Mouse (Mus musculus) hematopoietic stem cell, adult 5-6 weeks (primary cell): ENCODE data around the gene Scamp3. TPM values are rescaled to one million over a fixed set of nuclear protein-coding genes. Genes with fewer than 3 reads are reported as not detected.

Source experiments
- ATAC-seq, 2 experiments: fragments of 125-278 bp in 1 of 2; replicated peaks in 1 of 2; 2 replicates each; pipeline ENCODE4 v1.8.0; 2016 to 2017; ENCODE audit warnings: inconsistent platforms in 2 of 2, mild to moderate bottlenecking in 2 of 2, moderate number of reproducible peaks in 2 of 2, low read depth in 1 of 2, moderate TSS enrichment in 1 of 2; ENCODE audit not compliant: low FRiP score in 2 of 2, poor library complexity in 2 of 2, severe bottlenecking in 2 of 2, insufficient read depth in 1 of 2, low TSS enrichment in 1 of 2
- total RNA-seq: library from RNA; stranded (forward); fragments of 172-1452, 232-1000 nt; gene quantifications from 2 replicates; pipeline ENCODE4 v1.2.3, GENCODE M21; 2017

Gene Scamp3
- total RNA-seq, 1 experiment from 2014 or later = 23.8 TPM

DNA sequence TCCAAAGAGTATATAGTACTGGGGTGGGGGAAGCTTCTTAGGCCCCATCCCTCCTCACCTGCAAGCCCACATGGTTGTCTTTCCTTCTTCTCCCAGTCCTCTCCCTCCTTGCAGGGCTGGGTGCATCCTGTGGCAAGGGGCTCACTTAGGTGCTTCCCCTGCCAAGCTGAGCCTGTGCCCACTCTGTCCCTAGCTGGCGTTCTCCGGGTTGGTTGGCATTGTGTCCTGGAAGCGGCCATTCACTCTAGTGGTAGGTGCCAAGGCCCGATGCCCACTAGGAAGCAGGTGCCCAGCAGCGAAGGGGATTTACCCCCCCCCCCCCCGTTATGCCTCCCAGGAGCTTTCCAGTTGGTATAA lies 6.7 kb downstream of the Scamp3 start:
- ATAC-seq = no peak

GRCm38 (mm10) chr3:89187197-89187596 lies 9.9 kb downstream of the Scamp3 start:
- no peak for ATAC-seq

- no peak for ATAC-seq
Measured at GRCm38 (mm10) chr3:89187690-89188477, 10.6 kb downstream of the Scamp3 start.

- no peak for ATAC-seq
Measured at GRCm38 (mm10) chr3:89188478-89188875, 11.2 kb downstream of the Scamp3 start.

GRCm38 (mm10) chr3:89190436-89190835 lies 13.2 kb downstream of the Scamp3 start:
- ATAC-seq = no peak

DNA sequence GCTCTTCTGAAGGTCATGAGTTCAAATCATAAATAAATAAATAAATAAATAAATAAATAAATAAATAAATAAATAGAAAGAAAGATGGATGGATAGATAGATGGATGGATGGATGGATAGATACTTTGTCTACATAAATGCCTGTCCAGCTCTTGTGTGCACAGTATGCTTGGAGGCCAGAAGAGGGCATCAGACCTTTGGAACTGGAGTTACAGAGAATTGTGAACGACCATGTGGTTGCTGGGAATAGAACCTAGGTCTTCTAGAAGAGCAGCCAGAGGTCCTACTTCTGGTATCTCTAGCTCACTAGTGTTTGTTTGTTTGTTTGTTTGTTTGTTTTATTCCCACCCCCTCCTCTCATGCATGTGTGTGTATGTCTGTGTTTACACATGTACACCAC lies 16.1 kb downstream of the Scamp3 start:
- ATAC-seq = no peak

- ATAC-seq = 0 out of 4 replicates have a peak, but pooled peaks of 1 of the 2 experiments have one; percentile 26
Measured at GRCm38 (mm10) chr3:89193853-89194252, 16.6 kb downstream of the Scamp3 start.

DNA sequence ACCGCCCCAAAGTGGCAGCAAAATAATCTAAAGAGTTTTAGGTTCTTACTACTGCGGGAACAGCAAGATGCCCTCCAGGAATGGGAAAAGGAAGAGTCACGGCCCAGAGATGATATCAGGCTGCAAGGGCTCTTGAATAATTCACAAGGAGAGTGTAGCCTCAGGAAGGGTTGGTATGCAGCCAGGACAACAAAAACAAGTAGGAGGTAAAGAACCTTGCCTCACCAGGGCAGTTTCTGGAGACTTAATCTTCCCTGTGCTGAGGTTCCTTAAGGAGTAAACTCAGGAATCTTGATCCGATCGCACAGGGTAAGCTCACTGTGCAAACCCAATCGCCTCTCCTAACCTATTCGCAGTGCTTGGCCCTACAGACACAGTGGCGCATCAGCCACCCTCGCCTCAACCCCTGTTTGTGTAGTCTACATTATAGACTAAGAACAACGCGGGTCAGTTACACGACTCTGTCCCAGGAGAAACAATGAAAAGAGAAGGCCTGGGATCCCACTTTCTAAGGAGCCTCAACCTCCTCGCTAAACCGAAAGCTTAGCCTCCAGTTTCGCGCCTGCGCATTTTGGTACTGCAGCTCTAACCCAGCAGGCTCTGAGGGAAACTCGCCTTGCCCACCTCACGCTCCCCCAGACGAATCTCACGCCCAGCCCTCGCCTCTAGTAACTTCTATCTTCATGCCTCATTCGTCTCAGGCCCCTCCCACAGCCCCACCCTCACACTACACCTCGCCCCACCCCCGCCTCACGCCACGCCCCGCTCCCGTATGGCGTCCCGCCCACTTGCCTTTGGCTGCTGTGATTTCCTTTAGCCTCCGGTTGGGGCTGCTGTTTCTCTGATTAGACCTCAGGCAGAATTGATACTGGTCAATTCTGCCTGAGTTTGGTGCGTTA lies 19.0 kb downstream of the Scamp3 start:
- ATAC-seq = peak; percentile 98 to 99

GRCm38 (mm10) chr3:89199839-89200238 lies 22.6 kb downstream of the Scamp3 start:
- no peak for ATAC-seq

DNA sequence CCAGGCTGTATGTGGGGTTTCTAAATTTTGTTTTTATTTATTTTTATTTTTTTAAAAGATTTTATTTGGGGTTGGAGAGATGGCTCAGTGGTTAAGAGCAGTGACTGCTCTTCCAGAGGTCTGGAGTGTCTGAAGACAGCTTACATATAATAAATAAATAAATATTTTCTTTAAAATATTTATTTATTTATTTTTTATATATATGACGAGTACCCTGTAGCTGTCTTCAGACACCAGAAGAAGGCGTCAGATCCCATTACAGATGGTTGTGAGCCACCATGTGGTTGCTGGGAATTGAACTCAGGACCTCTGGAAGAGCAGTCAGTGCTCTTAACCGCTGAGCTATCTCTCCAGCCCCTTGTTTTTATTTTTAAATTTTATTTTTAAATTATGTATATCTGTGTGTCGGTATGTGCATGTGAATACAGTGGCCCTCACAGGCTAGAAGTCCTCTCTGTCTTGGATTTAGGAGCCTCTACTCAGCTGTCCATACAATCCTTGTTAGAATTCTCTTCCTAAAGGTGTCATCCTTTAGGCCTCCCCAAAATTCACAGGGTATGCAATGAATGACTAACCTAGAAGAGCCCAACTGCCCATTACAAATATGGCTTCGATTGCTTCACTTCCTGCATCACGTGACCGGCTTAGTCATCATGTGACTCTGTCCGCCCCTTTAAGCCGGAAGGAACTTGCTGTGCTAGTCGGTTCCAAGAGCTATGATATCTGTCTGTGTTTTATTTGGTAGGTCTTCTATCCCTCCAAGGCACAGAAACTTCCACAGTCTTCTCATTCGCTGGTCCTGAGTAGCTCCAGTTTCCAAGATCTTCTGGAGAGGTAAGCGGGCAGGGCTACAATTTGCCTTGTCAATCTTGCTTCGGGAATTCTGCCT lies 25.2 kb downstream of the Scamp3 start, which contains the start of gene Gba:
TSS of gene Gba (plus strand) at position 676 of the 889 bp plus-strand sequence.
- peak; percentile 88 to 89 for ATAC-seq

GRCm38 (mm10) chr3:89203142-89203514 lies 25.9 kb downstream of the Scamp3 start:
- no peak for ATAC-seq

- no peak for ATAC-seq
Measured at GRCm38 (mm10) chr3:89206079-89206478, 28.8 kb downstream of the Scamp3 start.

- ATAC-seq = no peak
Measured at GRCm38 (mm10) chr3:89206695-89207094, 29.4 kb downstream of the Scamp3 start.

DNA sequence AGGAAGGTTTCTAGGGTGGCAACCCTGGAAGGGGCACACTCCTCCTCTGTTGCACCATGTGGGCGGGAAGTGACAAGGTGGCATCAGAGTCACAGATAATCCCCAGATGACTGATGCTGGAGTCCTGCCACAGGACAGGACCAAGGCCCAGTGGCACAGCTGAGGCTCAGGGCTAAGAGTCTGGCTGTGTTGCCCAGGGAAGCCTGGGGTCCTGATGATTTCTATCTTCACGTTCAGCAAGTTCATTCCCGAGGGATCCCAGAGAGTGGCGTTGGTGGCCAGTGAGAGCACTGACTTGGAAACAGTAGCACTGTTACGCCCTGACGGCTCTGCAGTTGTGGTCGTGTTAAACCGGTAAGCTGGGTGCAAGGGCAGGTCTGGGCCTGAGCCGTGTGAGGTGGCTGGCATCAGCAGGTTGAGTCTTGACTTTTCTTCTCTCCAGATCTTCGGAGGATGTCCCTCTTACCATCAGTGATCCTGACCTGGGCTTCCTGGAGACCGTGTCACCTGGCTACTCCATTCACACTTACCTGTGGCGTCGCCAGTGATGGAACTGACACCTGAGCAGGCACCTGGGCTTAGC lies 30.9 kb downstream of the Scamp3 start:
- ATAC-seq = no peak

GRCm38 (mm10) chr3:89208736-89209135 lies 31.5 kb downstream of the Scamp3 start:
- ATAC-seq = no peak

DNA sequence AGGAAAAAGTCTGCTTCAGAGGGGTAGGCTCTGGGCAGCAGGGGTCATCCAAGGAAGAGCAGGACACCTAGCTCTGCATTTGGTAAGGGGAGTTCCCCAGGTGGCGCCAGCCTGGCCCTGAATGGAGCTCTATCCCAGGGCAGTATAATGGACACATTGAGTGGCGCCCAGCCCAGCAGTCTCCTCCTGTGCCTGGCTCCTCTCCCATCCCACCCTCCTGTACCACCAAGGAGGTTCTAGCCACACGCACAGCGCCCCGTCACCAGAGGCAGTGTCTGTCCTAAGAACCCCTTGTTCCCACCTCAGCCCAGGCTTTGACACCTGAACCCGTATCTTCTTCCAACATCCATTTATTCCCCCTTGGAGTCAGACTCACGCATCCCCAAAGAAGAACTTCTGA lies 32.5 kb downstream of the Scamp3 start:
- ATAC-seq = no peak

GRCm38 (mm10) chr3:89210162-89210561 lies 32.9 kb downstream of the Scamp3 start:
- ATAC-seq = no peak
